Mouse (Mus musculus): Measurements from ENCODE around the gene Amph.
"Not testable (repeated sequence)": the region's sequence is repeated elsewhere in the genome, so short reads cannot be mapped to it uniquely, and the experiment has no call there.

Gene Amph

GRCm38 (mm10) chr13:18948171-18949028 is at the start of gene Amph:
Amph (plus strand) TSS chr13:18948205.
- DNase-seq: peak; percentile 42

- no peak for DNase-seq
These were observed 44.4 kb upstream of the Amph start for GRCm38 (mm10) chr13:18903623-18904022.

GRCm38 (mm10) chr13:18914774-18915173 is 33.2 kb upstream of the Amph start:
- no peak for DNase-seq

GRCm38 (mm10) chr13:18933191-18933590 is 14.8 kb upstream of the Amph start:
- not testable (repeated sequence) for DNase-seq

- DNase-seq: no peak
These were observed 319 bp upstream of the Amph start for GRCm38 (mm10) chr13:18947686-18948085.

- DNase-seq: no peak
These were observed 985 bp downstream of the Amph start for GRCm38 (mm10) chr13:18949029-18949350.

GRCm38 (mm10) chr13:18949626-18950200 is 1.7 kb downstream of the Amph start:
- no peak for DNase-seq

- no peak for DNase-seq
These were observed 5.6 kb downstream of the Amph start for GRCm38 (mm10) chr13:18953575-18953974.

GRCm38 (mm10) chr13:18956065-18956913 is 8.3 kb downstream of the Amph start:
- DNase-seq: no peak

GRCm38 (mm10) chr13:18957028-18957427 is 9.0 kb downstream of the Amph start:
- no peak for DNase-seq

- DNase-seq: no peak
These were observed 24.6 kb downstream of the Amph start for GRCm38 (mm10) chr13:18972571-18972970.

- no peak for DNase-seq
These were observed 26.3 kb downstream of the Amph start for GRCm38 (mm10) chr13:18974351-18974750.

- no peak for DNase-seq
These were observed 39.3 kb downstream of the Amph start for GRCm38 (mm10) chr13:18987266-18987665.

GRCm38 (mm10) chr13:18988323-18988722 is 40.3 kb downstream of the Amph start:
- DNase-seq: no peak

GRCm38 (mm10) chr13:18989185-18989714 is 41.2 kb downstream of the Amph start:
- no peak for DNase-seq

- DNase-seq: no peak
These were observed 54.5 kb downstream of the Amph start for GRCm38 (mm10) chr13:19002502-19002901.

- DNase-seq: no peak
These were observed 56.4 kb downstream of the Amph start for GRCm38 (mm10) chr13:19004406-19004805.

GRCm38 (mm10) chr13:19008440-19008839 is 60.4 kb downstream of the Amph start:
- no peak for DNase-seq

GRCm38 (mm10) chr13:19014825-19015375 is 66.9 kb downstream of the Amph start:
- DNase-seq: no peak

GRCm38 (mm10) chr13:19021529-19021928 is 73.5 kb downstream of the Amph start:
- DNase-seq: no peak

GRCm38 (mm10) chr13:19022310-19022709 is 74.3 kb downstream of the Amph start:
- DNase-seq: no peak

GRCm38 (mm10) chr13:19025091-19025688 is 77.2 kb downstream of the Amph start:
- DNase-seq: no peak

- no peak for DNase-seq
These were observed 77.9 kb downstream of the Amph start for GRCm38 (mm10) chr13:19025906-19026305.

Data from thymus, postnatal 25 days (tissue).